Mouse (Mus musculus): ENCODE data around the gene Grhpr. TPM values are rescaled to one million over a fixed set of nuclear protein-coding genes. Genes with fewer than 3 reads are reported as not detected.

Gene Grhpr
- polyA plus RNA-seq, 1 experiment from 2014 or later = 48.8 TPM

- no peaks in the 10 kb centered on the region for H3K36me3 ChIP-seq (ENCODE audit: control insufficient read depth, insufficient read depth, low read length)
- peak overlapping the region; percentile 71; the same call in 1 of the 2 replicates for H3K9ac ChIP-seq (ENCODE audit: low read length)
- no peaks in the 10 kb centered on the region for H3K9me3 ChIP-seq (ENCODE audit: control insufficient read depth, low read length)
- ATAC-seq (replicated peaks; ENCODE audit: low FRiP score) = no peak
- peaks cover 10% of the 10 kb centered on the region for H3K4me1 ChIP-seq (replicated peaks; ENCODE audit: control insufficient read depth, insufficient read depth, low read length)
- DNase-seq (ENCODE audit: low spot score) = peak; percentile 38
- peak overlapping the region; percentile 61 for H3K4me3 ChIP-seq (ENCODE audit: low read depth, low read length)
- no peaks in the 10 kb centered on the region for H3K27me3 ChIP-seq (ENCODE audit: control insufficient read depth, insufficient read depth, low read length)
- H3K27ac ChIP-seq (ENCODE audit: low read depth, low read length) = no peak overlapping the region
- 10% methylated on average over 2 of the region's 2 CpGs for WGBS
- peak overlapping the region; percentile 82 for H3K4me2 ChIP-seq (ENCODE audit: low read depth, low read length, severe bottlenecking)
These were observed 32.3 kb downstream of the Grhpr start for GRCm38 (mm10) chr4:45013537-45013936.

DNA sequence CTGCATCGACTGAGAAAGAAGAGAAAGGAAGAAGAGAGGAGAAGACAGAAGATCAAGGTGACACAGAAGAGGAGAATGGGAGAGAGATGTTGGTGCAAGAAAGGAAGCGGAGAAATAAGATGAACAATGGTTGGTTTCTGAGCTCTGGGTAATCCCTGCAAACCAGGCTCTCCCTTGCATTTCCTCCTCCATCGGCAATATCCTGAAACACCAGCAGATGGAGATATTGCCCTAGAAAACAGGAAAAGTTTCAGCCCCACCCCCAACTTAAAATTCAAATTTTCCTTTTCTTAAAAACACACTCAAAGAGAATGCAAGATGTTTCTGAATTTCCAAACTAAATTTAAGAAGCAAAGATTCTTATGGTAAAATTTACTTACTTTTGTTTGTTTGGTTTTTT, 34.4 kb downstream of the Grhpr start:
- Histone ChIP-seq H3K9me3 (ENCODE audit: control insufficient read depth, low read length) (no peaks in the 10 kb centered on the region), H3K4me1 (replicated peaks; ENCODE audit: control insufficient read depth, insufficient read depth, low read length) (peaks cover 14% of the 10 kb centered on the region), H3K4me3 (ENCODE audit: low read depth, low read length) (no peak overlapping the region), H3K27ac (ENCODE audit: low read depth, low read length) (no peak overlapping the region), H3K4me2 (ENCODE audit: low read depth, low read length, severe bottlenecking) (no peak overlapping the region), H3K27me3 (ENCODE audit: control insufficient read depth, insufficient read depth, low read length) (no peaks in the 10 kb centered on the region), H3K36me3 (ENCODE audit: control insufficient read depth, insufficient read depth, low read length) (no peaks in the 10 kb centered on the region), H3K9ac (ENCODE audit: low read length) (no peak overlapping the region)
- ATAC-seq (replicated peaks; ENCODE audit: low FRiP score) = no peak
- 12% methylated on average over 3 of the region's 3 CpGs for WGBS
- peak; percentile 50 for DNase-seq (ENCODE audit: low spot score)

- Histone ChIP-seq H3K27me3 (ENCODE audit: control insufficient read depth, insufficient read depth, low read length) (no peaks in the 10 kb centered on the region), H3K9ac (ENCODE audit: low read length) (peak within 1 kb of the TSS; percentile 62), H3K4me2 (ENCODE audit: low read depth, low read length, severe bottlenecking) (peak within 1 kb of the TSS; percentile 89), H3K27ac (ENCODE audit: low read depth, low read length) (0 out of 2 replicates have a peak within 1 kb of the TSS, but pooled peaks have one; percentile 34), H3K9me3 (ENCODE audit: control insufficient read depth, low read length) (no peaks in the 10 kb centered on the region), H3K4me1 (replicated peaks; ENCODE audit: control insufficient read depth, insufficient read depth, low read length) (peaks cover 8% of the 10 kb centered on the region), H3K4me3 (ENCODE audit: low read depth, low read length) (peak within 1 kb of the TSS; percentile 64), H3K36me3 (ENCODE audit: control insufficient read depth, insufficient read depth, low read length) (no peaks in the 10 kb centered on the region)
- ATAC-seq (replicated peaks; ENCODE audit: low FRiP score) = peak; percentile 93
- peak; percentile 96 for DNase-seq (ENCODE audit: low spot score)
- WGBS = under 1% methylated on average over 29 of the region's 29 CpGs
These were observed 37.3 kb downstream of the Grhpr start, which contains the start of gene Polr1e for GRCm38 (mm10) chr4:45018452-45018980. Gene Polr1e, plus strand, starts transcription at chr4:45018583.

DNA sequence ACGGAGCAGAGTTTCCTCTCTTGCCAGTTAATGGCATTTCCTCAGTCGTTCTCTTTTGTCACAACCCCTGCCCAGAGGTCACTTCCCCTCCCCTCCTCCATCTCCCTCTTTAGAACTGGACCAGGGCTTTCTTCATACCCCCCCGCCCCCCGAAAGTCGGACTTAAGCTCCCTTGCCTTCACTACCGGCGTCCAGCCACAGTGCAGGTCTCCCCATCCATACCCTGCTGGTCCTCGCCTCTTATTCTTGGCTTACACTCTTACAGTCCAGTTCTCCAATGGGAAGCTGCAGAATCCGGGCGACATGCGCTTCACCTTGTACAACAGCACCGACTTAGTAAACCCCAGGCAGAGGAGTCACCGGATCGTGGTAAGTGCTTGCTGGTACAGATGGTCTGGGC, 37.8 kb downstream of the Grhpr start:
- peak overlapping the region; percentile 89 for H3K4me2 ChIP-seq (ENCODE audit: low read depth, low read length, severe bottlenecking)
- H3K27me3 ChIP-seq (ENCODE audit: control insufficient read depth, insufficient read depth, low read length) = no peaks in the 10 kb centered on the region
- WGBS = 3% methylated on average over 14 of the region's 14 CpGs
- ATAC-seq (replicated peaks; ENCODE audit: low FRiP score) = peak; percentile 40
- H3K4me1 ChIP-seq (replicated peaks; ENCODE audit: control insufficient read depth, insufficient read depth, low read length) = peaks cover 7% of the 10 kb centered on the region
- DNase-seq (ENCODE audit: low spot score) = peak; percentile 52
- H3K9ac ChIP-seq (ENCODE audit: low read length) = peak overlapping the region; percentile 62
- no peak overlapping the region for H3K27ac ChIP-seq (ENCODE audit: low read depth, low read length)
- H3K4me3 ChIP-seq (ENCODE audit: low read depth, low read length) = peak overlapping the region; percentile 64
- H3K9me3 ChIP-seq (ENCODE audit: control insufficient read depth, low read length) = no peaks in the 10 kb centered on the region
- no peaks in the 10 kb centered on the region; the same call in 1 of the 2 replicates for H3K36me3 ChIP-seq (ENCODE audit: control insufficient read depth, insufficient read depth, low read length)

- Histone ChIP-seq H3K27me3 (ENCODE audit: control insufficient read depth, insufficient read depth, low read length) (no peaks in the 10 kb centered on the region), H3K9ac (ENCODE audit: low read length) (no peak overlapping the region), H3K27ac (ENCODE audit: low read depth, low read length) (no peak overlapping the region), H3K9me3 (ENCODE audit: control insufficient read depth, low read length) (no peaks in the 10 kb centered on the region), H3K36me3 (ENCODE audit: control insufficient read depth, insufficient read depth, low read length) (no peaks in the 10 kb centered on the region; the same call in 1 of the 2 replicates), H3K4me3 (ENCODE audit: low read depth, low read length) (no peak overlapping the region), H3K4me2 (ENCODE audit: low read depth, low read length, severe bottlenecking) (no peak overlapping the region), H3K4me1 (replicated peaks; ENCODE audit: control insufficient read depth, insufficient read depth, low read length) (no peaks in the 10 kb centered on the region)
- DNase-seq (ENCODE audit: low spot score) (peak; percentile 48), ATAC-seq (replicated peaks; ENCODE audit: low FRiP score) (no peak)
- 90% methylated on average over 4 of the region's 4 CpGs for WGBS
These were observed 45.3 kb downstream of the Grhpr start for GRCm38 (mm10) chr4:45026459-45026858.

GRCm38 (mm10) chr4:45032586-45032985, 51.4 kb downstream of the Grhpr start:
- no peak overlapping the region for H3K4me3 ChIP-seq (ENCODE audit: low read depth, low read length)
- 91% methylated on average over 9 of the region's 9 CpGs for WGBS
- H3K9ac ChIP-seq (ENCODE audit: low read length) = no peak overlapping the region
- H3K27me3 ChIP-seq (ENCODE audit: control insufficient read depth, insufficient read depth, low read length) = no peaks in the 10 kb centered on the region
- H3K4me2 ChIP-seq (ENCODE audit: low read depth, low read length, severe bottlenecking) = no peak overlapping the region
- ATAC-seq (replicated peaks; ENCODE audit: low FRiP score) (no peak), DNase-seq (ENCODE audit: low spot score) (no peak)
- peaks cover 4% of the 10 kb centered on the region; the same call in 1 of the 2 replicates for H3K36me3 ChIP-seq (ENCODE audit: control insufficient read depth, insufficient read depth, low read length)
- H3K27ac ChIP-seq (ENCODE audit: low read depth, low read length) = no peak overlapping the region
- H3K9me3 ChIP-seq (ENCODE audit: control insufficient read depth, low read length) = no peaks in the 10 kb centered on the region
- no peaks in the 10 kb centered on the region for H3K4me1 ChIP-seq (replicated peaks; ENCODE audit: control insufficient read depth, insufficient read depth, low read length)

- peaks cover 4% of the 10 kb centered on the region; the same call in 1 of the 2 replicates for H3K36me3 ChIP-seq (ENCODE audit: control insufficient read depth, insufficient read depth, low read length)
- H3K4me2 ChIP-seq (ENCODE audit: low read depth, low read length, severe bottlenecking) = no peak overlapping the region
- no peaks in the 10 kb centered on the region for H3K4me1 ChIP-seq (replicated peaks; ENCODE audit: control insufficient read depth, insufficient read depth, low read length)
- 89% methylated on average over 16 of the region's 16 CpGs for WGBS
- H3K4me3 ChIP-seq (ENCODE audit: low read depth, low read length) = no peak overlapping the region
- DNase-seq (ENCODE audit: low spot score) (no peak), ATAC-seq (replicated peaks; ENCODE audit: low FRiP score) (no peak)
- H3K9ac ChIP-seq (ENCODE audit: low read length) = no peak overlapping the region
- no peaks in the 10 kb centered on the region for H3K9me3 ChIP-seq (ENCODE audit: control insufficient read depth, low read length)
- H3K27ac ChIP-seq (ENCODE audit: low read depth, low read length) = no peak overlapping the region
- no peaks in the 10 kb centered on the region for H3K27me3 ChIP-seq (ENCODE audit: control insufficient read depth, insufficient read depth, low read length)
These were observed 53.8 kb downstream of the Grhpr start for GRCm38 (mm10) chr4:45034693-45035628.

DNA sequence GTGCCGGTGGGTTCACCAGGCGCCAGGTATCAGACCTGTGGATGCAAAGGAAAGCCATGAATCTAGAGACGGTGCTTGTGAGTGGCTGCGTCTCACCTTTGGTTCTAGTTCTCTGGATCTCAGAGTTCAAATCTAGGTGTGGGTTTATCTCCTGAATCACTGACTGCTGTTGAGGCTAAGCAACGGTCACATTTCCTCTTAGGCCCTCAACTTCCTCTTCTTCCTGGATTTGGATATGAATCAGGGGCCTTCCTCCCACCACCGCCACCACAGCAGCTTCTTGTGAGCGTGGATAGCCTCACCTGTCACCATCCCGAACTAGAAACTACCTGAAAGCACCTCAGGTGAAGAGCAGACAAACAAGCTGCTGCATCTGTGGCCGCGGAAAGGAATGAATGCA, 54.9 kb downstream of the Grhpr start:
- no peak overlapping the region for H3K27ac ChIP-seq (ENCODE audit: low read depth, low read length)
- H3K9ac ChIP-seq (ENCODE audit: low read length) = no peak overlapping the region
- H3K27me3 ChIP-seq (ENCODE audit: control insufficient read depth, insufficient read depth, low read length) = no peaks in the 10 kb centered on the region
- no peak overlapping the region for H3K4me2 ChIP-seq (ENCODE audit: low read depth, low read length, severe bottlenecking)
- no peak overlapping the region for H3K4me3 ChIP-seq (ENCODE audit: low read depth, low read length)
- no peaks in the 10 kb centered on the region for H3K9me3 ChIP-seq (ENCODE audit: control insufficient read depth, low read length)
- no peaks in the 10 kb centered on the region for H3K4me1 ChIP-seq (replicated peaks; ENCODE audit: control insufficient read depth, insufficient read depth, low read length)
- ATAC-seq (replicated peaks; ENCODE audit: low FRiP score) (no peak), DNase-seq (ENCODE audit: low spot score) (no peak)
- peaks cover 4% of the 10 kb centered on the region; the same call in 1 of the 2 replicates for H3K36me3 ChIP-seq (ENCODE audit: control insufficient read depth, insufficient read depth, low read length)
- WGBS = 96% methylated on average over 10 of the region's 10 CpGs

All from forebrain, embryonic 11.5 days (tissue).